Mouse (Mus musculus) megakaryocyte-erythroid progenitor cell, adult 5-6 weeks (primary cell): Measurements from ENCODE around the gene Dvl3. TPM values are rescaled to one million over a fixed set of nuclear protein-coding genes. Genes with fewer than 3 reads are reported as not detected.

Experiments used
- ATAC-seq: replicated peaks from 2 replicates; pipeline ENCODE4 v1.8.0; 2016; ENCODE audit warnings: mild to moderate bottlenecking, inconsistent platforms; ENCODE audit not compliant: severe bottlenecking, poor library complexity, low FRiP score, low TSS enrichment
- total RNA-seq, 2 experiments: library from RNA; stranded (forward) in 1 of 2; stranded (reverse) in 1 of 2; fragments of 200-1000, 215-1000 nt in 1 of 2; fragments of >200 nt in 1 of 2; fragmentation: Nextera tagmentation in 1 of 2; gene quantifications; 2 replicates each; pipeline ENCODE4 v1.2.3; 2014 to 2017

Gene Dvl3
- total RNA-seq, 2 experiments from 2014 or later, result 3.3 to 32.8 TPM

DNA sequence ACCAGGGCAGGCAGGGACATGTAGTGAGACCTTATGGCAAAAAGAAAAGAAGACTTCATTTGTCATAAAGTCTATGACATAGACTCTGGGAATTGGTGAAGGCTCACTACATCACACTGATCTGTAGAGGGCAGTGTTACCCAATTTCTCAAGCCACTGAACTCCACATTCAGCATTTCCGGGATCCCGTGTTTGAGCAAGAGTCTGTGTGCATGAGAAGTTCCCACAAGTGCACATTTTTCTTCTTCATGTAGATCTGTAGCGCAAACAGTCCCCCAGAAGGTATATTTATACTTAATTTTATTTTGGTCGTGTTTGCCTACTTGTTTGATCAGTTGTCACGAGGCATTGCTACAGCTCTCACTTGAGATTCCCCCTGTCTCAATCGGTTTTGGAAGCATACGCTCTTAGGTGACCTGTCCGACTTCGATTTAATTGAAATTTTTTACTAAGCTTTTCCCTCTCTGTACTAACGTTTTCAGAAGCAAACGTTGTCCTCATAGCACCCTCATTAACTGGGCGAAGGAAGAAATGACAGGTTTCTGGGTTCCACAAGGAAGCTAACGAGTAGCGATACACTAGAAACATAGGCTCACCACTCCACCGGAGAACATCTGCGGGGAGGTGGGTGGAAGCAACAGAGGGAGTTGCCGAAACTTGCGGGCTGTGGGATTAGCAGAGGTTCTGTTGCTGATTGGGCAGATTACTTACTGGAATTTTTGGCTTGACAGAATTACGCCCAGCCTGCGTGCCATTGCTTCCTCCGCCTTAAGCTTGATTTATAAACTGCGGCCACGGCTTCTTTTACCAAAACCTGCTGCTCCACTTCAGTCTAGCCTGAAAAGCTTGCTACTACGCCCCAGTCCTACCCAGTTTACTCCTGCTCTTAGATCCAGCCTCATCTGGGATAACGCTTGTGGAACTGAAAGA is 19.8 kb upstream of the Dvl3 start:
- ATAC-seq, result peak; percentile 54

DNA sequence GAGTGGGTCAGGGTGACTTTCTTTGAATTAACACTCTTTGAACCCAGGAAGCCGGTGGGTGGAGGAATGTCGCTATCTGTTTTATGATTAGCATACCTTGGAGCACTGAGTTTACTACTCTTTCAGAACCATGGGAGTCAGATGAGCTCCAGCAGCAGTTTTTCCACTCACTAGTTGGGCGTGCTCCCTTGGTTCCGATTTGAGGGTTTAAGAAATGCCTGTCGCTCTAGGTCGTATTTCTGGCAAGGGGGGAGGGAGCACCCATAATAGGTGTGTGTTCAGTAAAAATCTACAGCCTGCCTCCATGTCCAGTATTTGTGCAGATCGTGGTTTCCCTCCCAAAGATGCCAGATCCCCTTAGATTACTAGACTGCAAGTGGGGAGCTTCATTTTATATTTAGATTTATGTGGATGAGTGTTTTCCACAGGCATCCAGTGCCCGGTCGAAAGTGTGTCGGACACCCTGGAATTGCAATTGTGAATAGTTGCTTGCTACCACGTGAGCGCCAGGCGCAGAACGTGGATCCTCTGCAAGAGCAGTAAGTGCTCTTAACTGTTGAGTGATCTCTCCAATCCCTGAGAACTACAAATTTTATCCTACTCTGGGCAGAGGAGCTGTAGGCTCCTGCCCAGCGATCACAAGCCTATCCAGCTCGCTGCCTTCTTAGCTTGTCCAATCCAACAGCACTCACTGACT is 18.7 kb upstream of the Dvl3 start:
- ATAC-seq, result 0 out of 2 replicates have a peak, but pooled peaks have one; percentile 2

DNA sequence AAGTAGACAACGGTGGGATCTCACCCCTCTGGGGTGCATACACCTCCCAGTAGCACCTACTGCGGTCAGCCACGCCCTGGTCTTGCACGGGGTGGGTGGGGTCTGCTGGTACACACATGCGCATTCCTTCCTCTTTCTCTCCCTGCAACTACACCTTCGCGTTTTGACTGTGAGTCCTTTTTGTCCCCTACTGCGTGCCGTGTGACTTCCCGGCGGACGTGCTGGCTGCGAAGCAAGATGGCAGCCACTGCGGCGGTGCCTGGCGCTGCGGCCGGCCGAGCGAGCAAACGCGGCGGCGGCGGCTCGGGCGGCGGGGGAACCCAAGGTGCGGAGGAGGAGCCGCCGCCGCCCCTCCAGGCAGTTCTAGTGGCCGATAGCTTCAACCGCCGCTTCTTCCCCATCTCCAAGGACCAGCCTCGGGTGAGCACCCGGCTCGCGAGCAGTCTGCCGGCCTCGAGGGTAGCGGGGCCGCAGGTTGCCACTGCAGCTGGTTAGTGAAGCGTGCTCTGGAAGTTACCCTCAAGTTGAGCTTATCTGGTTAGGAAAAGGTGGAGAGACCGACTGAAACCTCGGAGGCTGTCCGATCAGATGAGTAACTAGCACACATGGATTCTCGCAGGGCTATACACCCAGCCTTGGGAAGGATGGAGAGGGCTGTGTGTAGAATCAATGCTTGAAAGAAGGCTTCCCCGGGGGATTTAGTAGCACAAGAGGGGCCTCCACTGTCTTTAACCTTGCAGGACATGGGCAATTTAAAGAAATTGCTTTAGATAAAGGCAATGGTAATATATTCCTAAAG is 17.9 kb upstream of the Dvl3 start, which contains the start of gene Eif2b5:
Eif2b5 (plus strand) TSS at position 141 of the 799 bp plus-strand sequence.
- ATAC-seq, result peak; percentile 88

DNA sequence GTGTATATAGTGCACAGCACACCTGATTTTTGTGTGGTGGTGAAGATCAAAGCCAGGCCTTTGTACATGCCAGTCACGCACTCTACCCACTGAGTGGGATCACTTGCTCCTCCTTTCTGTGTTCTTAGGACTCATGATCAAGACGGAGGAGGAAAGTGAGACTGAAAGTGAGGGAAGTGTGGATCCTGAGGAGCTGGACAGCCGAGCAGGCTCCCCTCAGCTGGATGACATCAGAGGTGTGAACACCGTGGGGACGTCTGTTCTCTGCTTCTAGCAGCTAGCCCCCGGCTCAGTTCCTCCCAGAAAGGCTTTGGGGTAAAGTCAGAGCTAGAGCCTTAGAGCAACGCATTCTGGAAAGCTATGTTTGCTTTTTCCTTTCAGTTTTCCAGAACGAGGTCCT is 10.8 kb upstream of the Dvl3 start:
- no peak for ATAC-seq

DNA sequence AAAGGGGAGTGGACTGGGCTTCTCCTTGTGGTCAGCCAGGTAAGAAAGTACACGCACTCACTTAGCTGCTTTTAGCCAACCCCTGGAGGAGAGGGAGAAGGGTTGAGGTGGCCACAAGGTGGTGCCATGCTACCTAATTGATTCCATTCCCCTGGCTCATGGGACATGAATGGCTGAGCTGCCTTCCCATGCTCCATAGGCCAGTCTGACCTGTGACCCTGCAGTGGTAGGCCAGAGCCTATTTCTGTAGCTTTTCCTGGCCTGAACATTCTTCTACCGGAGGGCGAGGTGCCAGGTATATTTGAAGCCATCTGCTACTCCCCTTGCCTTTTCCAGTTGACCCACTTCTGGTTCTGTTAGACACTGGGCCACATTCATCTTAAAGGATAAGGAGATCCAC is 7.4 kb upstream of the Dvl3 start:
- ATAC-seq, result peak; percentile 58

DNA sequence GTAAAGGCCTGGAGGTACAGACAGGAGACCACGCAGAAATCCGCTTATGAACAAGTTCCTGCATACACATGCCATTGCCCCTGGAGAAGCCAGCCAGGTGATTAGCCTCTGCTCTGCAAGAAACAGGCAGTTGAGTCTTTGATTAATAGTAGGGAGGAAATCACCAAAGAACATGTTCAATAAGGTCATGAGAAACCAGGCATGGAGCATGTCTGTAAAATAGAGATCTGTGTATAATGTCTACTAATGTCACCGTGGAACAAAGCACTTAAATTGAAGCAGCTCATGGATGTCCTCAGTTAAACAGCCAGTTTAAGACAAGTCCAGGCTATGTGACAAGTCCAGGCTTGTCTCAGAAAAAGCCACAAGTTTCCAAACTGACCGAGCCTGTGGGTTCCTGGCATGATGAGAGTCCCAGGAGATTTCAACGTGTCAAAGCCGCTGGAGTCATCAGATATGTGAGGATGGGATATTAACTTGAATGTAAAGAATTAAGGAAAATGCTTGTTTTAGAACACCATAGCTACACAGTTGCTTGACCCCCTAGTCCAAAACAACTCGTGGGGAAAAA is 5.4 kb upstream of the Dvl3 start:
- no peak for ATAC-seq

DNA sequence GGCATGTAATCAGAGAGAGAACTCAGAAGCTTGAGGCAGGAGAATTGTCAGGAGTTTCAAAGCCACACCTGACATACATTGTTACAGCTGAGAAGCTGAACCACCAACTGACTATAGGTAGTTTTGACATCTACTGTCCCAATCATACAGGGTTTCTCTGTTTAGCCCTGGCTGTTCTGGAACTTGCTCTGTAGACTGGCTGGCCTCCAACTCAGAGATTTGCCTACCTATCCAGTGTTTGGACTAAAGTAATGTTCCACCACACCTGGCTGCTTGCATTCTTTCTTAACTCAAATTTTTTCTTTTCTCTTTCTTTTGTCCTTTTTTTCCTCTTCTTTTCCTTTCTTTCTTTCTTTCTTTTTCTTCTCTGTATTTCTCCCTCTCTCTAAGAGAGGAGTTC is 750 bp upstream of the Dvl3 start:
- no peak for ATAC-seq

DNA sequence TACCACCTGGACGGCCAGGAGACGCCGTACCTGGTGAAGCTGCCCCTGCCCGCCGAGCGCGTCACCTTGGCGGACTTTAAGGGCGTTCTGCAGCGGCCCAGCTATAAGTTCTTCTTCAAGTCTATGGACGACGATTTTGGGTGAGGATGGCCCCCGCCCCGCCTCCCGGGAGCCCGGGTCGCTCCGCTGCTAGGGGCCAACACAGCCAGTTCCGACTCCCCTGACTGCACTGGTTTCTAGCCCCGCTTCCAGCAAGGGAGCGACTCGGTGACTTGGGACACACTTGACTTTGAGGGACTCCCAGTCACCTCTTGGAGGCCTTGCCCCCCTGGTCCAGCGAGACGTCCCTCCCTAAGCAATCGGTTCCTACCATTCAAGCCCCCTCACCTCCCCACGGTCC is 434 bp downstream of the Dvl3 start:
- peak; percentile 46 for ATAC-seq

DNA sequence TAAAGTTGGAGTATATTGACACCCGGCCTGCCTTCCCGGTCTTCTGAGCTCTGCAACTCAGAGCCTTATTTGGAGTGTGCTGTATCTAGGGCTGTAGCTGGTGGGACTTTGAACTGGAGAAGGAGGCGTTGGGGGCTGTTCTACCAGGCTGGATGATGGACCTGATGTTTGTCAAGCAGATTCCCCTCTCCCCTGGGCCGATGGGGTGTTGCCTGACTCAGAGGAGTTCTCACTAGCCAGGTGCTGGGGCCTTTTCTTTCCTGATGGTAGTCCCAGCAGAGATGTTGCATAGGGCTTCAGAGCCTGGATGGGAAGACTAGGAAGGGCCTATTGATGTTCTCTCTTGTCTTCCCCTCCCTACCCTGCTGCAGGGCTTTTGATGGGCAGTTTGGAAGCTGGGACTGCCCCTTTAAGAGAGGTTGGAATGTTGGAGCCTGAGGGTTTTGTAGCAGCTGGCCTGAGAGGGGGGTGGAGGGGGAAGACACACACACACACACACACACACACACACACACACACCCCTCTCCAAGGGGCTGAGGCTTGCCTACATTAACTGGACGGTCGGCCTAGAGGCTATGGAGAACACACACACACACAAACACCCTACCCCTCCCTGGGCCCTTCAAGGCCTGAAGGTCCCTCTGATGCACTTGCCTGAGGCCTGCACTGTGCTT is 1.1 kb downstream of the Dvl3 start:
- ATAC-seq, result peak; percentile 27; the same call in 1 of the 2 replicates

DNA sequence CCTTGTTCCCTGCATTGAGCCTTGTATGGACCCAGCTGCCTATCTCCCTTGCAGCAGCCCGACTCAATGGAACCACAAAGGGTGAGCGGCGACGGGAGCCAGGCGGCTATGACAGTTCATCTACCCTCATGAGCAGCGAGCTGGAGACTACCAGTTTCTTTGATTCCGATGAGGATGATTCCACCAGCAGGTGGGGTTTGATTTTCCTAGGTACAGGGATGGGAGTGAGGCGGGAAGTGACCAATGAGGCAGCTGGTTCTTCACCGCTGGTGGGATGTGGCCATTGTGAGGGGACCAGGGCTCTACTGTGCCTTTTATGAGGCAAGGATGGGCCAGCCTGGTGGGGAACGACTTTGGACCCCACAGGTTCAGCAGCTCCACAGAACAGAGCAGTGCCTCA is 7.1 kb downstream of the Dvl3 start:
- no peak for ATAC-seq

DNA sequence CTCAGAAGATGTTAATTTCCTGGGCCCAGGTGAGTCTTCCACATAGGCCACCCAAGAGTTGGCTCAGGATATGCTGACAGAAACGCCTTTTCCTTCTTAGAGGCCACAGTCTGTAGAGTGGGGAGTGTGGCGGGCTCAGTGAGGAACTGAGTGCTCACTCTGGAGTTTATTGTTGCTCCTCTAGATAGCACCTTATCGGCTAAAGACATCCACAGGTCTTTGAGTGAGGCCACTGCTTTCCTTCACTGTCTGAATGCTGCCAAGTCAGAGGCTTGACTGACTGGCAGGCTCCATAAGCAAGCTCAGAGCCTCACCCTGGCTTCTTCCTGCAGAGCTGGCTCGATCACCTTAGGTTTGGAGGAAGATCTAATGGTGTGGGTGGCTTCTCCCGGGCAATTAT is 12.0 kb downstream of the Dvl3 start:
- peak; percentile 83 for ATAC-seq

DNA sequence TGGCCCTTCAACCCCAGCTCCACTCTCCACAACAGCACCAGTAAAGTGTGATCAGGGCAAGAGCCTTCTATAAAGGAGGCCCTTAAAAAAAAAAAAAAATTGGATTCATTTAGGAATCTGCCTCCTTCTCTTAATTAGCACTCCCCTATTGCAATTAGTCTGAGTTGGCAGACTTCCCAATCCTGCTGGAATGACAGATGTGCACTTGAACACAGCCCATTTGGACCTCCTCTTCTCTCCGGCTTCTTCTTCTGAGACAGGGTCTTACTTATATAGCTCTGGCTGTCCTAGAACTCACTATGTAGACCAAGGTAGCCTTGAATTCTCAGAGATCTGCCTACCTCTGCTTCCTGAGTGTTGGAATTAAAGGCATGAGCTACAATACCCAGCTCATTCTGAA is 12.6 kb downstream of the Dvl3 start:
- ATAC-seq, result no peak

DNA sequence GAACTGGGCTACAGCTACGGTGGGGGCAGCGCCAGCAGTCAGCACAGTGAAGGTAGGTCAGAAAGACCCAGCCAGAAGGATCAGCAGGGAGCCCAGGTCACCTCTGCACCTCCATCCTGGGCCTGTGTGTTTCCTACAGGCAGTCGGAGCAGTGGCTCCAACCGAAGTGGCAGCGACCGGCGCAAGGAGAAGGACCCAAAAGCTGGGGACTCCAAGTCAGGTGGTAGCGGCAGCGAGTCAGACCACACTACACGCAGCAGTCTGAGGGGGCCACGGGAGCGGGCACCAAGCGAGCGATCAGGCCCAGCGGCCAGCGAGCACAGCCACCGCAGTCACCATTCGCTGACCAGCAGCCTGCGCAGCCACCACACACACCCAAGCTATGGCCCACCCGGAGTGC is 14.2 kb downstream of the Dvl3 start:
- ATAC-seq, result no peak

DNA sequence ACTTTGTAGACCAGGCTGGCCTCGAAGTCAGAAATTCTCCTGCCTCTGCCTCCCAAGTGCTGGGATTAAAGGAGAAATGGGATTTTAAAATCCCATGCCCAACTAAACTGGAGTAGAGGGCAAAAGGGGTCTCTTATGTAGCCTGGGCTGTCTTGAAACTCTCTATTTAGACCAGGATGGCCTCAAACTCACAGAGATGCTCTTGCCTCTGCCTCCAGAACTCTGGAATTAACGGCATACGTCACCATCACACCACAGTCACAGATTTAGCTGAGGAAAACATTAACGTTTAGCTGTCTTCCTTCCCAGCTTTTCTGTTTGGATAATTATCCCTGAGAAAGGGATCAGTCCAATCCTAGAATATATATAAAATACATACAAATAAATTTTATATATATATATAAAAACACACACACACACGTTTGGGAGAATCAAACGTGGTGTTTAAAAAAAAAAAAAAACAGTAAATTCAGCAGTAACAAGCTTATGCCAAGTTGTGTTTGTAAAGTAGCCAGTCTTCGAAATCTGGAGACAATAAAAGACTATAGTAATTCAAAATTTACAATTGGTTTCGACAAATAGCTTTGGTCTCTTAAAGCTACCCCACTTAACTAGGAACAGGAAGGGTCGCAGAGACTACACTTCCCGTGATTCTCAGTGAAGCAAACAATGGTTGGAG is 18.0 kb downstream of the Dvl3 start:
- ATAC-seq, result no peak

DNA sequence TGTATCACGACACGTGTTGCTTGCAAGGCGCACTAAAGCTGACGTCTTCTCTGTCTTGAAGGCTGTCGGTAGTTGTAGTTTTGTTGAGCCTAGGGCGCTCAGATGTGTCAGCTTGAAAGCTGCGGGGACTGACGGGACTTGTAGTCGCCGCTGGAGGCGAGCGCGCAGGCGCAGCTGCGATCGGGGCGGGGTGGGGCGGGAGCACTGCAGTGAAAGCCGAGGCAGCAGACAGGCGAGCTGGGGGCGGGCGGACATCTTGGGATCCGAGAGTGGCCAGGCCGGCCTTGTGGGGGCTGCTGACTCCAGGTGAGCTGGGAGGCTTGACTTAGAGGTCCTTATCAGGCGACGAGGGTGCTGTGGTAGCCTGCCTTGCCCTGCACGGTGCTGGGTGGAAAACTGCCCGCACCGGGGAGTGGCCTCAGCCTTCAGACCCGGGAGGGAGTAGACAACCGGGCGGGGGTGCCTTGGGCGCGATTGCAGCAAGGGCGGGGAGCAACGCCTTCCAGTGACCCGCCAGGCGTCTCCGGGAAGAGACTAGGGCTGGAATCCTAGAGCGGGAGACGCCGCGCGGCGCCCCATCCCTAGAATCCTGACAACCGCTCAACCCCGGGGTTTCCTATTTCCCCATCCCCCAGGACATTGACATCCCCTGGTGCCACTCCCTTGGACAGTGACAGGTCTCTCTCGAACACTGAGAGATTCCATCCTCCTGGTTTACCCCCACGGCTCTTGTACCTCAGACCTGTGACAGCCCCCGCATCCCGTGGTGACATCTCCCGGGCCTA is 18.7 kb downstream of the Dvl3 start, which contains the start of gene Ap2m1:
Ap2m1 (plus strand) TSS at position 183 of the 785 bp plus-strand sequence.
- peak; percentile 98 for ATAC-seq

DNA sequence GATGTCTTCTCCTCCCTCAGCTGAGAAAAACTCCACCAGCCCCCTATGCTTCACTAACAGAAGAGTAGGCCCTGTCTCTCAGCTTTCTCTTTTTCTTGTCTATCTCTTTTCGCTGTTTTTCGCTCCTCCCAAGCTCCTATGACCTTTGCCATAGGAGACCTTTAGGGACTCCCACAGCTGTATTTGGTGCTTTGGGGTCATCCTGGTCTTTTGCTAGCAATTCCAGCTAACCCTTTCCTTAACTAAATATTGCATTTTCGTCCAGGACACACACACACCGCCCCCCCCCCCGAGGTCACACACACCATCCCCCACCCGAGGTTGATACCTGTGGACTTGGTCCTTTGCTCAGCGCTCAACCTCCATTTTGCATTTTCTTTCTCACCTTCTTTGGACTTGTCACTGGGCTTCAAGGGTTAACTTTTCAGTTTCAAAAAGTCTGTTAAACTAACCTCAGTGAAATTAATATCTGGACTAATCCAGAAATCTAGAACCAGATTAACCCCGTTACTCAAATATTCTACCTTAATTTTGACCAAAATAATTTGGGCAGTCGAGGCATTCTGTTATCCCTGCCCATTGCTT is 19.4 kb downstream of the Dvl3 start:
- ATAC-seq, result no peak

DNA sequence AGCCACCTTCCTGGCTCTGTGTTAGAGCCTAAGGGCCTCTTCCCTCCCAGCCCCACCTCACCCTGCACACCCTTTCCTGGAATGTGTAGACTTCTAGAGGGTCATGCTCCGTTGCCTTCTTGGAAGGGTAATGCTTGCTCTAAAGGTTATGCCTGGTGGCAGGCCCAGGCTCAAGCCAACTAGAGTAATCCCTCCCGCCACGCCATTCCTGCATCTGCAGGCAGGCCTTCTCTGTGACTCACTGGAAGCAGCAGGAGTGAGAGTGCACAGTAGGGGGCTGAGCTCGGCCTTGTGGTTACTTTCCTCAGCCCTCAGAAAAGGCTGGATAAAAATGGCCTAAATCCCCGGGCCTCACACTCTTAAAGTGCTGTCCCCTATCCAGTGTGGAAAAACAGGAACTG is 20.3 kb downstream of the Dvl3 start:
- no peak for ATAC-seq
